Mouse (Mus musculus): ENCODE data around the gene Ddx54. TPM values are rescaled to one million over a fixed set of nuclear protein-coding genes. Genes with fewer than 3 reads are reported as not detected.
A peak's percentile ranks its signal among the peaks of the same experiment; 100 is the strongest.

The Ddx54 gene
- polyA plus RNA-seq, 1 experiment from 2014 or later = 22.5 TPM

DNA sequence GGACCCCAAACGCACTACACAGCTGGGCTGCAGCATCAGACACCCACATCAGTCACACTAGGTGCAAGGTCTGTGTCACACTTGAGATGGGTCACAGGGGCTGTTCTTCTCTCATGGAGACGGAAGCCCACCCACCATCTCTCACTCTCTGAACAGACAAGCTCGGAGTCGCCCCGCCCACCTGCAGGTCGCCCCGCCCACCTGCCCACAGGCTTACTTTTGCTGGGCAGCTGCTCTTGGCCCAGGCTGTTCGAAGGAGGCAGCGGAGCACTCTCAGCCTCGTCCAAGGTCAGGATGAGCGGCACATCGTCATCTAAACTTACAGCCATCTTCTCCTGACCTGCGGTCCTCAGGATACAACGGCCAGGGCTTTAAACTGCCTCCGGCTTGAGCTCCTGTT lies 27.6 kb upstream of the Ddx54 start:
- Histone ChIP-seq H3K36me3 (ENCODE audit: control insufficient read depth, insufficient read depth, low read length) (peaks cover 16% of the 10 kb centered on the region; the same call in 1 of the 2 replicates), H3K4me3 (ENCODE audit: low read depth, low read length) (no peak overlapping the region), H3K9ac (ENCODE audit: low read length) (no peak overlapping the region), H3K27ac (replicated peaks) (no peak overlapping the region), H3K4me1 (replicated peaks; ENCODE audit: control insufficient read depth, insufficient read depth) (peaks cover 2% of the 10 kb centered on the region; the same call in 1 of the 2 replicates), H3K27me3 (ENCODE audit: control insufficient read depth, insufficient read depth, low read length) (no peaks in the 10 kb centered on the region), H3K9me3 (ENCODE audit: control insufficient read depth, low read length) (no peaks in the 10 kb centered on the region), H3K4me2 (replicated peaks; ENCODE audit: low read depth) (no peak overlapping the region)
- DNase-seq (ENCODE audit: low spot score) (peak; percentile 20), ATAC-seq (ENCODE audit: low FRiP score, low TSS enrichment) (no peak)
- TF ChIP-seq CTCF (IDR thresholded peaks at IDR 0.05; ENCODE audit: low read depth) (no peak), EP300 (optimal IDR thresholded peaks at IDR 0.05) (no peak)
- 50% methylated on average over 15 of the region's 15 CpGs for WGBS

DNA sequence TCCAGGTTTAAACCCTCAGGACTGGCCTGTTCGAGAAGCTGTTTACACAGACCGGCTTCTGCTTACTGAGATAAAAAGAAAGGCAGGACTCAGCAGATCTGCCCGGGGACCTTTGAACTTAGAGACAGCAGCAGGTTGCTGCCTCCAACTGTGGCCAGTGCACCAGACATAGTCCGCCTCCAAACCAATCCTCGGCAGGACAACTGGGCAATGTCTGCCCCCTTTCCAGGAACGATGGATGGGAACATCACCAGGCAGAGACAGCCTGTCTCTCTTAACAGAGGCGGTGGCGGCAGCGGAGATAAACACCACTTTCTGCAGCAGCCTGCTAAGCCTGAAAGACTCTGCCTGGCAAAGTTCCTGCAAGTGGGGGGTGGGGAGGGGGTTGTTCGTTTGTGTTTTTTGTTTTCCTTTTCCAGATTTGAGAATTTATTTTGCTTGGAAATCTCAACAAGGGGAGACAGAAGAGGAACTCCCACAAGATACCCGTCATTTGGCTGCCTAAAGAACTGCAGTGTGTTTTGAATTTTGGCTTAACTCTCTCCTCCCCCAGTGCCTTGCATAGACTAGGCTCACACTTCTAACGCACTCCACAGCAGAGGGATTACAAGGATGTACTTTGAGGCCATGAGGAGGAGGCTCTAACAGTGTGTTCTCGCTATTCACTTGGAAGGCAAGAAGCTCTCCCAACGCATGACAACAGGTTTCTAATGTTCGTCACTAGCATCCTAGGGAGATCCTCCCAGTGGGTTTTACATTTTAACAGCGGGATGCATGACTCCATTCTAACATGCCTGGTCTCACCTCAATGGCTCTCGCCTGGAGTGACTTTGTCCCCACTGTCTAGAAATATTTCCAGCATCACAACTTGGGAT lies 25.6 kb upstream of the Ddx54 start:
- Histone ChIP-seq H3K27ac (replicated peaks) (peak overlapping the region; percentile 79), H3K27me3 (ENCODE audit: control insufficient read depth, insufficient read depth, low read length) (no peaks in the 10 kb centered on the region), H3K4me2 (replicated peaks; ENCODE audit: low read depth) (peak overlapping the region; percentile 94), H3K36me3 (ENCODE audit: control insufficient read depth, insufficient read depth, low read length) (peaks cover 16% of the 10 kb centered on the region; the same call in 1 of the 2 replicates), H3K4me3 (ENCODE audit: low read depth, low read length) (peak overlapping the region; percentile 87), H3K9ac (ENCODE audit: low read length) (peak overlapping the region; percentile 59), H3K4me1 (replicated peaks; ENCODE audit: control insufficient read depth, insufficient read depth) (peaks cover 2% of the 10 kb centered on the region; the same call in 1 of the 2 replicates), H3K9me3 (ENCODE audit: control insufficient read depth, low read length) (no peaks in the 10 kb centered on the region)
- WGBS = 13% methylated on average over 17 of the region's 17 CpGs
- DNase-seq (ENCODE audit: low spot score) (peak; percentile 31), ATAC-seq (ENCODE audit: low FRiP score, low TSS enrichment) (no peak)
- peak; percentile 1; the same call in 1 of the 2 replicates for TF ChIP-seq CTCF (IDR thresholded peaks at IDR 0.05; ENCODE audit: low read depth)
- no peak for TF ChIP-seq EP300 (optimal IDR thresholded peaks at IDR 0.05)

DNA sequence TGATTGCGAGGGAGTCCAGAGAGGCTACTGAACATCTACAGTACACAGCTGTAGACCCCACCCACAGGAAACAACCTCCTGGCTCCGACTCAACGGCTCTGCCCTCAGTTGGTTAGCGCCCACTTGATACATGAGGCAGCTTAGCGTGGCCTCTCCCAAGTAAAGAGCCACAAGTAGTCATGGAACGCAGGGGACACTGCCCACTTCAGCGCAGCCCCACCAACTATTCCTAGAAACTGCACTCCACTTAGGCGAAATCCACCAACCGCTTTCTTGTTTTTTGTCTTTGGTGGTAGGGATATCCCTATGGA lies 25.0 kb upstream of the Ddx54 start:
- WGBS = 9% methylated on average over 9 of the region's 9 CpGs
- no peaks in the 10 kb centered on the region for H3K27me3 ChIP-seq (ENCODE audit: control insufficient read depth, insufficient read depth, low read length)
- H3K4me3 ChIP-seq (ENCODE audit: low read depth, low read length) = peak overlapping the region; percentile 87
- no peaks in the 10 kb centered on the region for H3K9me3 ChIP-seq (ENCODE audit: control insufficient read depth, low read length)
- ATAC-seq (ENCODE audit: low FRiP score, low TSS enrichment) (no peak), DNase-seq (ENCODE audit: low spot score) (peak; percentile 60)
- peaks cover 16% of the 10 kb centered on the region; the same call in 1 of the 2 replicates for H3K36me3 ChIP-seq (ENCODE audit: control insufficient read depth, insufficient read depth, low read length)
- peak overlapping the region; percentile 80 for H3K27ac ChIP-seq (replicated peaks)
- no peak for TF ChIP-seq EP300 (optimal IDR thresholded peaks at IDR 0.05)
- no peak for TF ChIP-seq CTCF (IDR thresholded peaks at IDR 0.05; ENCODE audit: low read depth)
- H3K4me1 ChIP-seq (replicated peaks; ENCODE audit: control insufficient read depth, insufficient read depth) = peaks cover 2% of the 10 kb centered on the region; the same call in 1 of the 2 replicates
- peak overlapping the region; percentile 85 for H3K9ac ChIP-seq (ENCODE audit: low read length)
- peak overlapping the region; percentile 94 for H3K4me2 ChIP-seq (replicated peaks; ENCODE audit: low read depth)

DNA sequence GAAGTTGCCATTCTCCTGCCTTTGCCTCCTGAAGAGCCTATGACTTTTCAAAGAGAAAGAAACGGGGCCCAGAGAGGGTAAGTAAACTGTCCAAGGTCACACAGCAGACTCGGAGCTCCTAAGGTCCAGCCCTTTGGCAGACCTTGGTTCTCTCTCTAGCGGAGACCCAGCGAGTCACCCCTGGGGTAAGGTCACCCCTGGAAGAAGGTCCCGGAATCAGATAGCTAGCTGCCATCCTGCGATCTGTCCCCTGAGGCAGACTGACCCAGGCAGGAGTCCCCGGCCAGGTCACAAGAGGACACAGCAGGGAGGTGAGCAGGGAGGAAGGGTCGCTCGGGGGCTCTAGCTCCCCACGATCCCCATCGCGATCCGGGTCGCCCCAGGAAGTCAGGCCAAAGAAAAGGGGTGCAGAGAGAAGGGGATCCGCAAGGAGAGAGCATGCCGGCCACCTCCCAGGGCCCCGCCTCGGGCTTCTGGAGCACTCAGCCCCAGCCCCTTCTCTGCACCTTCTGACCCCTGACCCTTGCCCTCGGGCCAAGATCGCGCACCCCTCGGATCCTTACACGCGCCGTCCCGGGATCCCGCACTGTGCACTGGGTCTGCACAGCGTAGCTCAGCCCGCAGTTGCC lies 24.5 kb upstream of the Ddx54 start:
- peak overlapping the region; percentile 94 for H3K4me2 ChIP-seq (replicated peaks; ENCODE audit: low read depth)
- peak overlapping the region; percentile 87 for H3K4me3 ChIP-seq (ENCODE audit: low read depth, low read length)
- TF ChIP-seq EP300 (optimal IDR thresholded peaks at IDR 0.05) = no peak
- no peak for TF ChIP-seq CTCF (IDR thresholded peaks at IDR 0.05; ENCODE audit: low read depth)
- H3K36me3 ChIP-seq (ENCODE audit: control insufficient read depth, insufficient read depth, low read length) = peaks cover 16% of the 10 kb centered on the region; the same call in 1 of the 2 replicates
- H3K4me1 ChIP-seq (replicated peaks; ENCODE audit: control insufficient read depth, insufficient read depth) = peaks cover 2% of the 10 kb centered on the region; the same call in 1 of the 2 replicates
- no peak for DNase-seq (ENCODE audit: low spot score)
- peak overlapping the region; percentile 85 for H3K9ac ChIP-seq (ENCODE audit: low read length)
- H3K9me3 ChIP-seq (ENCODE audit: control insufficient read depth, low read length) = no peaks in the 10 kb centered on the region
- peak overlapping the region; percentile 80 for H3K27ac ChIP-seq (replicated peaks)
- under 1% methylated on average over 25 of the region's 29 CpGs for WGBS
- no peak for ATAC-seq (ENCODE audit: low FRiP score, low TSS enrichment)
- no peaks in the 10 kb centered on the region for H3K27me3 ChIP-seq (ENCODE audit: control insufficient read depth, insufficient read depth, low read length)

DNA sequence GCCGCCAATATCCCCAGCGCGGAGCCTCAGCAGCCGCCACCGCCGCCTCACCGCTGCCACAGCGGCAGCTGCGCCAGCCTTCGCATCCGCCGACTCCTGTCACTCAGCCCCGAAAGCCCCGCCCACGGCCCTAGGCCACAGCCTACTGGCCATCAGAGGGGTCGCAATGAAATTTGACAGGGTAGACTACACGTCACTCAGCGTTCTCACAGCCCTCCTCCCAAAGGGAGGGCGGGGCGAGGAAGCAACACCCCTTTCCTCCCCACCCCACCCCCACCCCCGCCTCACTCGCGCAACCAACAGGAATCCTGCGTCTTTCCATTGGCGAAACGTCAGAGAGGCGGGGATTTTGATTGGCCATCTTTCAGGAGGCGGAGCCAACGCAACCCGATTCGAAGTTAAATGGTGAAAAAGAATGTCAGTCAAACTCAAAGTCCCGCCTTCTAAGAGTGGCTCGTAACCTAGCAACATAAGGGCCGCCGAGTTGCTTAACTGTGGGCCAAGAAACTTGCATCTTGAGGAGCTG lies 23.9 kb upstream of the Ddx54 start, which contains the start of the genes Tpcn1 and Iqcd:
TSS of gene Tpcn1 (minus strand) at position 105 of the 526 bp plus-strand sequence.
TSS of gene Iqcd (plus strand) at position 448 of the 526 bp plus-strand sequence.
- Histone ChIP-seq H3K27ac (replicated peaks) (peak within 1 kb of the TSS; percentile 80), H3K9me3 (ENCODE audit: control insufficient read depth, low read length) (no peaks in the 10 kb centered on the region), H3K27me3 (ENCODE audit: control insufficient read depth, insufficient read depth, low read length) (no peaks in the 10 kb centered on the region), H3K4me2 (replicated peaks; ENCODE audit: low read depth) (peak within 1 kb of the TSS; percentile 94), H3K9ac (ENCODE audit: low read length) (peak within 1 kb of the TSS; percentile 85), H3K4me1 (replicated peaks; ENCODE audit: control insufficient read depth, insufficient read depth) (peaks cover 2% of the 10 kb centered on the region; the same call in 1 of the 2 replicates), H3K4me3 (ENCODE audit: low read depth, low read length) (peak within 1 kb of the TSS; percentile 87), H3K36me3 (ENCODE audit: control insufficient read depth, insufficient read depth, low read length) (peaks cover 12% of the 10 kb centered on the region; the same call in 1 of the 2 replicates)
- under 1% methylated on average over 34 of the region's 35 CpGs for WGBS
- ATAC-seq (ENCODE audit: low FRiP score, low TSS enrichment) = peak; percentile 97
- TF ChIP-seq EP300 (optimal IDR thresholded peaks at IDR 0.05) (no peak), CTCF (IDR thresholded peaks at IDR 0.05; ENCODE audit: low read depth) (peak; percentile 49)
- peak; percentile 99 for DNase-seq (ENCODE audit: low spot score)
